Mouse (Mus musculus) kidney, embryonic 14.5 days (tissue): Measurements from ENCODE around the gene Zfp239. TPM values are rescaled to one million over a fixed set of nuclear protein-coding genes. Genes with fewer than 3 reads are reported as not detected.

Experiments
- ATAC-seq: fragments of 200-750 bp; cut with Nextera tagmentation; 2 replicates; pipeline ENCODE4 v1.8.0; 2017; ENCODE audit warnings: moderate number of reproducible peaks, mild to moderate bottlenecking, moderate TSS enrichment, moderate library complexity; ENCODE audit not compliant: low FRiP score, low TSS enrichment
- H3K27ac ChIP-seq: fragments of 300-500 bp; sonication (generic); 2 replicates; pipeline ENCODE4 v1.5.1; 2014; ENCODE audit warnings: low read depth, mild to moderate bottlenecking, low read length, moderate library complexity, mixed read lengths
- H3K27me3 ChIP-seq: fragments of 300-500 bp; sonication (generic); 2 replicates; pipeline ENCODE4 v1.6.1; 2014; ENCODE audit warnings: mild to moderate bottlenecking, low read length; ENCODE audit not compliant: control insufficient read depth, insufficient read depth
- H3K36me3 ChIP-seq: fragments of 300-500 bp; sonication (generic); 2 replicates; pipeline ENCODE4 v1.6.1; 2014; ENCODE audit warnings: low read length, mixed read lengths; ENCODE audit not compliant: control insufficient read depth, insufficient read depth
- H3K4me1 ChIP-seq: fragments of 300-500 bp; sonication (generic); 2 replicates; pipeline ENCODE4 v1.6.1; 2014; ENCODE audit warnings: low read length, mixed read lengths; ENCODE audit not compliant: control insufficient read depth, insufficient read depth
- H3K4me2 ChIP-seq: fragments of 300-500 bp; sonication (generic); replicated peaks from 2 replicates; pipeline ENCODE4 v1.6.1; 2014; ENCODE audit warnings: low read depth, mild to moderate bottlenecking, low read length
- H3K4me3 ChIP-seq: fragments of 300-500 bp; sonication (generic); 2 replicates; pipeline ENCODE4 v1.5.1; 2014; ENCODE audit warnings: mild to moderate bottlenecking, low read length
- H3K9ac ChIP-seq: fragments of 300-500 bp; sonication (generic); 2 replicates; pipeline ENCODE4 v1.6.1; 2014; ENCODE audit warnings: low read depth, mild to moderate bottlenecking, low read length, moderate library complexity
- H3K9me3 ChIP-seq: fragments of 300-500 bp; sonication (generic); 2 replicates; pipeline ENCODE4 v1.6.1; 2016; ENCODE audit warnings: low read length; ENCODE audit not compliant: control insufficient read depth
- WGBS: fragments of 180-500 bp; shearing (Covaris S2); extraction: QIAGEN DNeasy Blood & Tissue Kit; methylation state at CpG from one replicate; pipeline ENCODE4 v1.1.7; 2014; 5-methylcytosine and 5-hydroxymethylcytosine counted together
- polyA plus RNA-seq: library from polyadenylated mRNA; unstranded; fragments of >200 nt; fragmentation: Nextera tagmentation; extraction: Ambion mirVana; gene quantifications from 2 replicates; pipeline ENCODE4 v1.2.1, GENCODE M21; 2014

The Zfp239 gene
- polyA plus RNA-seq, 1 experiment from 2014 or later = 10.0 TPM

- peaks cover 20% of the 10 kb centered on the region; the same call in 1 of the 2 replicates for H3K4me1 ChIP-seq
- H3K9ac ChIP-seq = no peak overlapping the region
- ATAC-seq = no peak
- no peak overlapping the region for H3K4me3 ChIP-seq
- no peaks in the 10 kb centered on the region for H3K9me3 ChIP-seq
- H3K27ac ChIP-seq = no peak overlapping the region
- H3K27me3 ChIP-seq = no peaks in the 10 kb centered on the region
- H3K4me2 ChIP-seq = no peak overlapping the region
- WGBS = 89% methylated on average over 3 of the region's 3 CpGs
- peaks cover 54% of the 10 kb centered on the region for H3K36me3 ChIP-seq
These were observed 60.1 kb downstream of the Zfp239 start for GRCm38 (mm10) chr6:117922041-117922440.

Other genes starting within 250 kb of the Zfp239 start
- 110 and 111 TPM in 2 replicates for gene Zfp637, start 20.9 kb upstream of the Zfp239 start, polyA plus RNA-seq
- 606 and 823 TPM in 2 replicates for gene Hnrnpf, start 38.2 kb downstream of the Zfp239 start, polyA plus RNA-seq
- gene Fxyd4, start 75.6 kb downstream of the Zfp239 start, polyA plus RNA-seq = 77.7 and 94.8 TPM in 2 replicates
- gene Rasgef1a, start 149.3 kb downstream of the Zfp239 start, polyA plus RNA-seq = 0.28 and 0.29 TPM in 2 replicates